In genomic region chr10:126062812-126063211, GRCm38 (mm10) we compare ENCODE assay signal across 23 mouse cellular contexts.
DNase-seq lines count a peak whose midpoint lies in the region; TF ChIP-seq lines count a peak whose summit lies in the region.
"Had no signal": no experiment of that assay in that cellular context is flagged by ENCODE, and none has a peak within 500 bp of the region (broad histone marks: within the 10 kb centered on the region; RNA-seq: fewer than 3 reads in every experiment).

No protein-coding gene starts in this region.

- H3K4me3 ChIP-seq in gastrocnemius, adult 2 months: no peak overlapping the region
- no peak overlapping the region for H3K4me3 ChIP-seq in left cerebral cortex, adult 2 months
- H3K4me3 ChIP-seq: embryonic facial prominence, embryonic 15.5 days; forebrain, embryonic 10.5 days; heart, embryonic 15.5 days; hindbrain, embryonic 10.5 days had no signal

- intact Hi-C loops in gastrocnemius, adult 2 months (cut with DNase I): no loop called here
- intact Hi-C loops in left cerebral cortex, adult 2 months (cut with DNase I): no loop called here
- intact Hi-C loops in left cerebral cortex, postnatal 4 days (cut with DNase I): no loop called here

- TF ChIP-seq CTCF in gastrocnemius, adult 2 months (IDR thresholded peaks at IDR 0.05): peak; percentile 24; the same call in 1 of the 2 replicates
- peak; percentile 10; the same call in 1 of the 2 replicates for TF ChIP-seq CTCF in left cerebral cortex, adult 2 months (IDR thresholded peaks at IDR 0.05)

- no peak for DNase-seq in gastrocnemius, adult 2 months
- no peak for DNase-seq in gastrocnemius, adult 8-10 months (ENCODE audit: low spot score in 2 of 2)
- DNase-seq in left cerebral cortex, adult 2 months (ENCODE audit: extremely low spot score in 1 of 2, low spot score in 2 of 2): no peak
- no peak for DNase-seq in left cerebral cortex, postnatal 4 days
- DNase-seq in thymus, postnatal 4 days: peak; percentile 8
- DNase-seq in thymus, postnatal 14 days: no peak
- no peak for DNase-seq in cerebellum, postnatal 25 days
- no peak for DNase-seq in cerebellum, adult 9-11 months
- DNase-seq: adrenal gland, adult 8-10 months; cerebellum, adult 11 months; cerebellum, postnatal 14 days; gastrocnemius, postnatal 14 days; kidney, adult 9 months; kidney, postnatal 36 days; layer of hippocampus, adult 9-11 months; lung, adult 18-20 months; right cerebral cortex, postnatal 4 days; thymus, postnatal 36 days had no signal

- H3K27ac ChIP-seq in gastrocnemius, adult 2 months: no peak overlapping the region
- no peak overlapping the region for H3K27ac ChIP-seq in left cerebral cortex, adult 2 months
- H3K27ac ChIP-seq: embryonic facial prominence, embryonic 15.5 days; forebrain, embryonic 10.5 days; heart, embryonic 15.5 days; hindbrain, embryonic 10.5 days; macrophage had no signal
